ENCODE assay signal across 13 mouse cellular contexts in the genomic region with DNA sequence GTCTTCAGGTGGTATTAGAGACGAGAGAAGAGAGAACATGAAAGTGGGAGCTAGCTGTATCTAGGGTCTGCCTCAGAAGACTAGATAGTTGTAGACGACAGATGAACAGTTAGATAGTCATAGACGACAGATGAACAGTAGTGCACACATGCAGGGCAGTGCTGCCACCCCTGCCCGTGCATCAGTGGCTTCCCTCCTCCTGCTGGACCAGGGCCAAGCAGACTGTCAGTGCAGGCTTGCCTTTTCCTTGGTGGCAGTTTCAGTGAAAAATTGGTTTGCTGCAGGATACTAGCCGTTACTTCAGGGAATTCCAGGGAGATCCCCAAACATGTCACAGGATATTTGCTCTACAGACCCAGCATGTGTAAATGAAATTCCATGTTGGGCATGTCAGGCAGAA.
DNase-seq lines count a peak whose midpoint lies in the region; ATAC-seq lines count a peak whose summit lies in the region.
"Had no signal": no experiment of that assay in that cellular context is flagged by ENCODE, and none has a peak within 500 bp of the region (broad histone marks: within the 10 kb centered on the region; RNA-seq: fewer than 3 reads in every experiment).

No protein-coding gene starts in this region.

- peaks cover 13% of the 10 kb centered on the region for H3K4me1 ChIP-seq in hindbrain, embryonic 13.5 days (replicated peaks)
- no peaks in the 10 kb centered on the region for H3K4me1 ChIP-seq in hindbrain, embryonic 11.5 days (replicated peaks; ENCODE audit: control insufficient read depth, insufficient read depth, low read length)
- H3K4me1 ChIP-seq in midbrain, embryonic 13.5 days (replicated peaks) = 0 out of 2 replicates have a peak, but pooled peaks cover 4% of the 10 kb centered on the region

- no peak for DNase-seq in hindbrain, embryonic 11.5 days (ENCODE audit: low spot score)
- DNase-seq in ovary, postnatal 36 days (ENCODE audit: low spot score) = peak; percentile 8
- no peak for DNase-seq in ovary, postnatal 14 days (ENCODE audit: low spot score)
- peak; percentile 60 for DNase-seq in cerebellum, adult 11-12 months
- peak; percentile 22 to 37 for DNase-seq in layer of hippocampus, postnatal 14 days (ENCODE audit: low spot score in 2 of 2)
- DNase-seq: embryo, embryonic 11 days; heart, postnatal 4 days; lung, adult 18-20 months had no signal

- no peaks in the 10 kb centered on the region for H3K36me3 ChIP-seq in hindbrain, embryonic 13.5 days
- H3K36me3 ChIP-seq in hindbrain, embryonic 11.5 days (ENCODE audit: control insufficient read depth, insufficient read depth, low read length) = no peaks in the 10 kb centered on the region
- no peaks in the 10 kb centered on the region for H3K36me3 ChIP-seq in midbrain, embryonic 13.5 days
- H3K36me3 ChIP-seq: forebrain, embryonic 15.5 days had no signal

- H3K4me3 ChIP-seq in hindbrain, embryonic 13.5 days = no peak overlapping the region
- no peak overlapping the region for H3K4me3 ChIP-seq in hindbrain, embryonic 11.5 days (ENCODE audit: low read depth, low read length)
- H3K4me3 ChIP-seq in midbrain, embryonic 13.5 days (replicated peaks) = no peak overlapping the region
- H3K4me3 ChIP-seq: forebrain, embryonic 15.5 days had no signal

- 0 out of 2 replicates have a peak overlapping the region, but pooled peaks have one; percentile 58 for H3K27ac ChIP-seq in hindbrain, embryonic 13.5 days
- no peak overlapping the region for H3K27ac ChIP-seq in hindbrain, embryonic 11.5 days (ENCODE audit: low read depth, low read length)
- no peak overlapping the region for H3K27ac ChIP-seq in midbrain, embryonic 13.5 days
- H3K27ac ChIP-seq: forebrain, embryonic 15.5 days had no signal

- WGBS in hindbrain, embryonic 13.5 days = 52% methylated on average over 5 of the region's 5 CpGs
- WGBS in hindbrain, embryonic 11.5 days = 81% methylated on average over 5 of the region's 5 CpGs
- 66% methylated on average over 5 of the region's 5 CpGs for WGBS in midbrain, embryonic 13.5 days

- ATAC-seq in hindbrain, embryonic 13.5 days (ENCODE audit: low FRiP score) = no peak
- ATAC-seq in hindbrain, embryonic 11.5 days (ENCODE audit: low FRiP score) = no peak
- no peak for ATAC-seq in midbrain, embryonic 13.5 days
- ATAC-seq in granulocyte monocyte progenitor cell, adult 5-6 weeks (replicated peaks; ENCODE audit: poor library complexity, severe bottlenecking) = no peak
- ATAC-seq: forebrain, embryonic 15.5 days had no signal

- H3K4me2 ChIP-seq in hindbrain, embryonic 13.5 days = no peak overlapping the region
- H3K4me2 ChIP-seq in hindbrain, embryonic 11.5 days (replicated peaks; ENCODE audit: low read depth, low read length) = no peak overlapping the region
- H3K4me2 ChIP-seq in midbrain, embryonic 13.5 days (replicated peaks) = no peak overlapping the region
- H3K4me2 ChIP-seq: forebrain, embryonic 15.5 days had no signal

- no peaks in the 10 kb centered on the region for H3K27me3 ChIP-seq in hindbrain, embryonic 13.5 days
- H3K27me3 ChIP-seq in hindbrain, embryonic 11.5 days (ENCODE audit: control insufficient read depth, insufficient read depth, low read length) = no peaks in the 10 kb centered on the region
- H3K27me3 ChIP-seq in midbrain, embryonic 13.5 days = no peaks in the 10 kb centered on the region
- H3K27me3 ChIP-seq: CH12.LX; forebrain, embryonic 15.5 days had no signal

- H3K9ac ChIP-seq in hindbrain, embryonic 13.5 days = no peak overlapping the region
- no peak overlapping the region for H3K9ac ChIP-seq in hindbrain, embryonic 11.5 days (ENCODE audit: low read depth, low read length)
- no peak overlapping the region for H3K9ac ChIP-seq in midbrain, embryonic 13.5 days (replicated peaks)
- H3K9ac ChIP-seq: forebrain, embryonic 15.5 days had no signal

- no peaks in the 10 kb centered on the region for H3K9me3 ChIP-seq in hindbrain, embryonic 13.5 days
- no peaks in the 10 kb centered on the region for H3K9me3 ChIP-seq in hindbrain, embryonic 11.5 days (ENCODE audit: control insufficient read depth, low read length)
- no peaks in the 10 kb centered on the region for H3K9me3 ChIP-seq in midbrain, embryonic 13.5 days
- H3K9me3 ChIP-seq: forebrain, embryonic 15.5 days had no signal

Comparison
In these comparisons a context has a peak if more than half of its experiments do, and no peak if none do; other contexts are left out.
1. DNase-seq: peak in ovary, postnatal 36 days (single experiment), cerebellum, adult 11-12 months (single experiment) and layer of hippocampus, postnatal 14 days (2 of 2); none in hindbrain, embryonic 11.5 days (single experiment) and ovary, postnatal 14 days (single experiment).